Mouse (Mus musculus) megakaryocyte, embryonic 14.5 days (primary cell): ENCODE data around the gene Cbx7.

ENCODE experiments used
- FLI1 ChIP-seq: IDR thresholded peaks from 2 replicates; pipeline ENCODE4 v1.6.1; 2012; ENCODE audit warnings: low read length, inconsistent platforms, mixed read lengths
- GATA1 ChIP-seq: IDR thresholded peaks from 3 replicates; pipeline ENCODE4 v1.6.1; 2012; ENCODE audit warnings: mixed read lengths, low read length, inconsistent platforms, borderline replicate concordance

DNA sequence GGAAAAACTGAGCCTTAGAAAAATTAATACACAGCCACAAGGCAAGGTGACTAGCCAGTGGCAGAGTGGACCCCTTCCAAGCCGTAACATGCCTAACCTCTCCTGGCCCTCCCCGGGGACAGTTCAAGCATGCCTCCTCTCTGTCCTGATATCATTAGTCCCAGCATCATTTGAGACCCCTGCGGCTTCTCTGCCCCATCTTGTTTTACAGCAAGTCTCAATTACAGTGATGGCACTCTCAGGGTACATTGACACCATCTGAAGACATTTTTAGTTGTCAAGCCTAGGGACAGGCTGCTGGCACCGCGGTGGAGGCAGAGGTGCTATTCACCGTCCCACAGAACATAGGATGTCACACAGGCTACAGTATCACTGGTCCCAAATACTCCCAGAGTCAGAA, 37.5 kb upstream of the Cbx7 start:
- TF ChIP-seq GATA1 (no peak), FLI1 (no peak)
